Mouse (Mus musculus) CH12.LX (cell line): ENCODE measurements around the gene Sctr.
"Not testable (repeated sequence)": the region's sequence is repeated elsewhere in the genome, so short reads cannot be mapped to it uniquely, and the experiment has no call there.

Source experiments
- CHD2 ChIP-seq: IDR thresholded peaks from 2 replicates; pipeline ENCODE4 v1.6.1; 2011; ENCODE audit warnings: low read length, improper control_type of control experiment
- CTCF ChIP-seq, 2 experiments: IDR thresholded peaks in 1 of 2; conservative IDR thresholded peaks in 1 of 2; 2 replicates each; pipeline ENCODE4 v1.5.1; 2011 to 2012; ENCODE audit warnings: low read depth in 2 of 2, low read length in 2 of 2, improper control_type of control experiment in 1 of 2, inconsistent platforms in 1 of 2, mild to moderate bottlenecking in 1 of 2, moderate library complexity in 1 of 2
- MAX ChIP-seq: IDR thresholded peaks from 2 replicates; pipeline ENCODE4 v1.6.1; 2011; ENCODE audit warnings: low read length, improper control_type of control experiment
- POLR2AphosphoS2 ChIP-seq: IDR thresholded peaks from 2 replicates; pipeline ENCODE4 v1.6.1; 2011; ENCODE audit warnings: low read depth, low read length, improper control_type of control experiment

- TF ChIP-seq POLR2AphosphoS2, CHD2, MAX: not testable (repeated sequence)
- TF ChIP-seq CTCF (conservative IDR thresholded peaks at IDR 0.05 in 1 of 2, IDR thresholded peaks at IDR 0.05 in 1 of 2; ENCODE audit: low read depth in 2 of 2, low read length in 2 of 2), result peak; percentile 91 to 96
These were observed 86.9 kb downstream of the Sctr start for GRCm38 (mm10) chr1:120093482-120094134.
